In genomic region chr10:45886636-45887035, GRCm38 (mm10) we compare ENCODE assay signal across 19 mouse cellular contexts.
"Had no signal": no experiment of that assay in that cellular context is flagged by ENCODE, and none has a peak within 500 bp of the region (broad histone marks: within the 10 kb centered on the region; RNA-seq: fewer than 3 reads in every experiment).

No protein-coding gene starts in this region.

- H3K9ac ChIP-seq: liver, embryonic 15.5 days; liver, postnatal 0 days; lung, embryonic 15.5 days; midbrain, embryonic 12.5 days; neural tube, embryonic 12.5 days had no signal

- H3K27me3 ChIP-seq: liver, embryonic 15.5 days; lung, embryonic 15.5 days; megakaryocyte, embryonic 14.5 days; midbrain, embryonic 12.5 days; neural tube, embryonic 12.5 days had no signal

- H3K4me3 ChIP-seq: liver, embryonic 15.5 days; lung, embryonic 15.5 days; megakaryocyte, embryonic 14.5 days; midbrain, embryonic 12.5 days; neural tube, embryonic 12.5 days had no signal

- H3K27ac ChIP-seq: liver, embryonic 15.5 days; lung, embryonic 15.5 days; macrophage; midbrain, embryonic 12.5 days; neural tube, embryonic 12.5 days had no signal

- ATAC-seq: liver, postnatal 0 days; lung, postnatal 0 days; midbrain, embryonic 16.5 days had no signal

- H3K9me3 ChIP-seq: liver, embryonic 15.5 days; lung, embryonic 15.5 days; midbrain, embryonic 12.5 days; neural tube, embryonic 12.5 days had no signal

- H3K4me1 ChIP-seq: liver, embryonic 15.5 days; midbrain, embryonic 12.5 days had no signal

- H3K4me2 ChIP-seq: liver, embryonic 15.5 days; lung, embryonic 15.5 days; midbrain, embryonic 12.5 days; neural tube, embryonic 12.5 days had no signal

- H3K36me3 ChIP-seq: liver, embryonic 15.5 days; lung, embryonic 15.5 days; midbrain, embryonic 12.5 days; neural tube, embryonic 12.5 days had no signal

- DNase-seq: liver, postnatal 0 days; lung, adult 2 months; lung, postnatal 14 days; lung, postnatal 36 days; midbrain, embryonic 14.5 days; right cerebral cortex, postnatal 14 days; right cerebral cortex, postnatal 4 days; spleen, adult 18-20 months; thymus, adult 18-20 months; thymus, postnatal 14 days; thymus, postnatal 36 days had no signal
